21 mouse cellular contexts compared by ENCODE assay signal in genomic region chr8:103536856-103537255, GRCm38 (mm10).
A peak's percentile ranks its signal among the peaks of the same experiment; 100 is the strongest.
DNase-seq lines count a peak whose midpoint lies in the region; ATAC-seq lines count a peak whose summit lies in the region.
"Had no signal": no experiment of that assay in that cellular context is flagged by ENCODE, and none has a peak within 500 bp of the region (broad histone marks: within the 10 kb centered on the region; RNA-seq: fewer than 3 reads in every experiment).

No protein-coding gene starts in this region.

- intact Hi-C loops in left cerebral cortex, postnatal 4 days (cut with DNase I), result no loop called here

- no peaks in the 10 kb centered on the region for H3K36me3 ChIP-seq in heart, embryonic 10.5 days
- H3K36me3 ChIP-seq: embryonic facial prominence, embryonic 12.5 days; G1E; heart, embryonic 15.5 days; hindbrain, embryonic 15.5 days; limb, embryonic 13.5 days had no signal

- DNase-seq in left cerebral cortex, postnatal 4 days, result peak; percentile 69
- DNase-seq in left cerebral cortex, adult 18-20 months (ENCODE audit: low spot score in 2 of 2), result no peak
- DNase-seq in cerebellum, postnatal 10 days, result peak; percentile 88 to 91
- peak; percentile 6 for DNase-seq in skeletal muscle tissue, adult 2 months (ENCODE audit: low read depth, low spot score)
- no peak for DNase-seq in T-cell, adult 2 months (ENCODE audit: low spot score)
- no peak for DNase-seq in heart, embryonic 10.5 days (ENCODE audit: low spot score)
- DNase-seq: adrenal gland, postnatal 25 days; kidney, adult 8-10 months; lung, adult 18-20 months; midbrain, embryonic 14.5 days; right cerebral cortex, postnatal 25 days; thymus, postnatal 36 days had no signal

- WGBS in heart, embryonic 10.5 days, result 81% methylated on average over 2 of the region's 2 CpGs

- no peaks in the 10 kb centered on the region for H3K4me1 ChIP-seq in heart, embryonic 10.5 days
- H3K4me1 ChIP-seq: embryonic facial prominence, embryonic 12.5 days; heart, embryonic 15.5 days; hindbrain, embryonic 15.5 days had no signal

- peak; percentile 78 for ATAC-seq in cerebellum, adult (ENCODE audit: insufficient number of reproducible peaks, low FRiP score, low TSS enrichment)

- H3K9me3 ChIP-seq in heart, embryonic 10.5 days, result no peaks in the 10 kb centered on the region
- H3K9me3 ChIP-seq: embryonic facial prominence, embryonic 12.5 days; heart, embryonic 15.5 days; hindbrain, embryonic 15.5 days; limb, embryonic 13.5 days had no signal

- H3K27ac ChIP-seq in heart, embryonic 10.5 days, result no peak overlapping the region
- H3K27ac ChIP-seq: embryonic facial prominence, embryonic 12.5 days; heart, embryonic 15.5 days; hindbrain, embryonic 15.5 days; layer of hippocampus, adult 2 months; left cerebral cortex, adult 2 months; limb, embryonic 13.5 days; macrophage had no signal

- no peak overlapping the region for H3K4me3 ChIP-seq in heart, embryonic 10.5 days
- H3K4me3 ChIP-seq: embryonic facial prominence, embryonic 12.5 days; heart, embryonic 15.5 days; hindbrain, embryonic 15.5 days; layer of hippocampus, adult 2 months; left cerebral cortex, adult 2 months; limb, embryonic 13.5 days had no signal

- no peaks in the 10 kb centered on the region for H3K27me3 ChIP-seq in heart, embryonic 10.5 days (ENCODE audit: insufficient read depth, poor library complexity, severe bottlenecking)
- H3K27me3 ChIP-seq: embryonic facial prominence, embryonic 12.5 days; heart, embryonic 15.5 days; hindbrain, embryonic 15.5 days; limb, embryonic 13.5 days had no signal

Comparison
In these comparisons a context has a peak if more than half of its experiments do, and no peak if none do; other contexts are left out.
1. DNase-seq: peak in left cerebral cortex, postnatal 4 days (single experiment), cerebellum, postnatal 10 days (2 of 2) and skeletal muscle tissue, adult 2 months (single experiment); none in left cerebral cortex, adult 18-20 months (0 of 2), T-cell, adult 2 months (single experiment) and heart, embryonic 10.5 days (single experiment).